Mouse (Mus musculus) cortical plate, adult 2 months (tissue): ENCODE data around the gene Cpvl. TPM values are rescaled to one million over a fixed set of nuclear protein-coding genes. Genes with fewer than 3 reads are reported as not detected.

Source experiments
- H3K27ac ChIP-seq: fragments of 200-500 bp; 2 replicates; pipeline ENCODE4 v1.5.1; 2012; ENCODE audit warnings: low read length, control low read depth, inconsistent platforms; ENCODE audit not compliant: insufficient read depth
- H3K4me1 ChIP-seq: fragments of 200-500 bp; 2 replicates; pipeline ENCODE4 v1.6.1; 2011; ENCODE audit warnings: low read length; ENCODE audit not compliant: control insufficient read depth, insufficient read depth
- H3K4me3 ChIP-seq: fragments of 200-500 bp; 2 replicates; pipeline ENCODE4 v1.5.1; 2011; ENCODE audit warnings: mild to moderate bottlenecking, low read length, control low read depth; ENCODE audit not compliant: insufficient read depth
- CTCF ChIP-seq: fragments of 200-500 bp; IDR thresholded peaks from 2 replicates; pipeline ENCODE4 v1.5.1; 2011; ENCODE audit warnings: mild to moderate bottlenecking, control low read depth, low read length; ENCODE audit not compliant: insufficient read depth; ENCODE audit errors: extremely low read depth
- POLR2A ChIP-seq: fragments of 200-500 bp; IDR thresholded peaks from 2 replicates; pipeline ENCODE4 v1.6.1; 2011; ENCODE audit warnings: mild to moderate bottlenecking, low read length, control low read depth; ENCODE audit not compliant: insufficient read depth; ENCODE audit errors: extremely low read depth
- polyA plus RNA-seq: library from polyadenylated mRNA; depleted of rRNA; stranded (reverse); fragments of >200 nt; gene quantifications from 2 replicates; pipeline ENCODE4 v1.2.3, GENCODE M21; 2012; rRNA removed

Gene Cpvl
- polyA plus RNA-seq, 1 experiment: not detected

- Histone ChIP-seq H3K27ac (no peak overlapping the region), H3K4me3 (no peak overlapping the region), H3K4me1 (no peaks in the 10 kb centered on the region; the same call in 1 of the 2 replicates)
- TF ChIP-seq POLR2A (no peak), CTCF (no peak)
These were observed 123.3 kb downstream of the Cpvl start for GRCm38 (mm10) chr6:53854971-53855856.

DNA sequence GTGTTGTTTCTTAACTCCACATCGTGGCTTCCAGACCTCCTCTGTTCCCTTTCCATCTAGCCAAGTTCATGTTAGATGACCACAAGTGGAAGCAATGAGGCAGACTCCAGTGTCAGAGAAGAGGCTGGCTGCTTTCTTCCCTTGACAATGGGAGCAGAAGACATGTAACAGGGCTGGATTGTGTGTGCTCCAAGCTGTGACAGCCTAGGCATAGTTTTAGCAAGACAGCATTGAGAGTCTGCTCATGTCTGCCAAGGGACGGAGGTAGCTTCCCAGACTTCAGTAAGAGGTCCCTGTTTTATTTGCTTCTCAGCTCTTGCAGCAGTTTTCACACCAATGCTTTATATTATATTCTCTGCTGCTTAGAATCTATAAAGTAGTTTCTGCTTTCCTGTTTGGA is 124.2 kb downstream of the Cpvl start:
- Histone ChIP-seq H3K4me3 (no peak overlapping the region), H3K4me1 (no peaks in the 10 kb centered on the region; the same call in 1 of the 2 replicates), H3K27ac (no peak overlapping the region)
- no peak for TF ChIP-seq CTCF
- TF ChIP-seq POLR2A: no peak

GRCm38 (mm10) chr6:53853546-53853945 is 124.9 kb downstream of the Cpvl start:
- TF ChIP-seq CTCF (no peak), POLR2A (no peak)
- Histone ChIP-seq H3K27ac (no peak overlapping the region), H3K4me3 (no peak overlapping the region), H3K4me1 (no peaks in the 10 kb centered on the region; the same call in 1 of the 2 replicates)

DNA sequence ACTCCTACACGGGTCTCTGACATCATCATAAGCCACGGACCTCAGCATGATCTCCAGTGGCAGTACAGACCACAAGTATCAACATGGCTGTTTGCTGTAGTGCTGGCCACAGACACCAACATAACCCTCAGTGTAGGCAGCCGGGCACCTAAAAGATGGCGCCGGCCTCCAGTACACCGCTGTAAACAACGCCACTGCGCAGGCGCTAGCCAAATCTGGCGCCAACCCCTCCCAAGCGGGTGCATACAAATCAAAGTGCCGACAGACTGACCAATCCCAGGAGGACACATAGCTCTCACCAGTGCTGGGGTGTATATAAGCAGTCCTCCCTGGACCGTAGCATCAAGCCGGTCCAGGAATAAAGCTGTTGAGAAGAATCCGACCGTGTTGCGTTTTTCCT is 133.8 kb downstream of the Cpvl start:
- Histone ChIP-seq H3K4me1 (no peaks in the 10 kb centered on the region), H3K27ac (no peak overlapping the region), H3K4me3 (no peak overlapping the region)
- TF ChIP-seq CTCF (no peak), POLR2A (no peak)

GRCm38 (mm10) chr6:53825213-53825612 is 153.3 kb downstream of the Cpvl start:
- no peaks in the 10 kb centered on the region for H3K4me1 ChIP-seq
- H3K27ac ChIP-seq: no peak overlapping the region
- TF ChIP-seq CTCF: no peak
- no peak for TF ChIP-seq POLR2A
- no peak overlapping the region for H3K4me3 ChIP-seq

Other genes with a start within 250 kb of the Cpvl start
- gene Tril, start 157.8 kb downstream of the Cpvl start, polyA plus RNA-seq: 27.7 and 28.1 TPM in 2 replicates
- gene Chn2, start 60.9 kb upstream of the Cpvl start, polyA plus RNA-seq: 53.1 and 54.9 TPM in 2 replicates